Mouse (Mus musculus) erythroblast, embryonic 14.5 days (primary cell): ENCODE data around the gene AI464131.

Experiments
- GATA1 ChIP-seq: IDR thresholded peaks from 2 replicates; pipeline ENCODE4 v1.6.1; 2012; ENCODE audit warnings: low read length, inconsistent platforms, mixed read lengths
- TAL1 ChIP-seq: IDR thresholded peaks from 3 replicates; pipeline ENCODE4 v1.6.1; 2012; ENCODE audit warnings: low read length, inconsistent platforms, mixed read lengths

- TF ChIP-seq GATA1: no peak
- no peak for TF ChIP-seq TAL1
These were observed 29.5 kb upstream of the AI464131 start for GRCm38 (mm10) chr4:41532420-41532819.
